Mouse (Mus musculus) C2C12 (cell line): ENCODE results near the gene Ndufa7.

Experiments
- CTCF ChIP-seq: IDR thresholded peaks from one replicate; pipeline ENCODE4 v1.5.1; 2011; ENCODE audit not compliant: control insufficient read depth, insufficient read depth, insufficient read length
- FOSL1 ChIP-seq: IDR thresholded peaks from one replicate; pipeline ENCODE4 v1.8.0; 2011; ENCODE audit warnings: mild to moderate bottlenecking, low read length; ENCODE audit not compliant: poor library complexity, insufficient read depth, severe bottlenecking
- MYOD1 ChIP-seq: IDR thresholded peaks from one replicate; pipeline ENCODE4 v1.6.1; 2011; ENCODE audit warnings: low read depth; ENCODE audit not compliant: control insufficient read depth, insufficient read length

DNA sequence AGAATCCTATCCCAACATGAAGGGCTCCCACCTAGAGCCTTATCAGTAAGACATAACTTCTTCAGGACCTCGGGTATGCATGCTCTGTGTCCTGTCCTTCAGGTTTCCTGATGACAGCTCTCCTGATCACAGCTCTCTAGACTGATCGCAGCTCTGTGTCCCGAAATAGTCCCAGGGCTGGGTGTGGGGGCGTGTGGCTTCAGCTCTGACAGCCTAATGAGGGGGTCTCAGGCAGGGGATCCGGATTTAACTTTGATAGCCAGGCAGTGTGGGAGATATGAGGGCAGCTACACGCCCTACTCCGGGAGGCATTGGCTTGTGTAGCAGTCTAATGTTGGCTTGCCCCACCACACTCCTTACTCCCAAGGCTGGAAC, 13.2 kb upstream of the Ndufa7 start:
- no peak for TF ChIP-seq CTCF
- no peak for TF ChIP-seq FOSL1
- no peak for TF ChIP-seq MYOD1
